Mouse (Mus musculus) right cerebral cortex, postnatal 4 days (tissue): ENCODE results near the gene Gpr25.
A peak's percentile ranks its signal among the peaks of the same experiment; 100 is the strongest.

Source experiments
- DNase-seq: peaks from one replicate; pipeline ENCODE4 v3.0.0-alpha.2; 2022

Gpr25 gene

DNA sequence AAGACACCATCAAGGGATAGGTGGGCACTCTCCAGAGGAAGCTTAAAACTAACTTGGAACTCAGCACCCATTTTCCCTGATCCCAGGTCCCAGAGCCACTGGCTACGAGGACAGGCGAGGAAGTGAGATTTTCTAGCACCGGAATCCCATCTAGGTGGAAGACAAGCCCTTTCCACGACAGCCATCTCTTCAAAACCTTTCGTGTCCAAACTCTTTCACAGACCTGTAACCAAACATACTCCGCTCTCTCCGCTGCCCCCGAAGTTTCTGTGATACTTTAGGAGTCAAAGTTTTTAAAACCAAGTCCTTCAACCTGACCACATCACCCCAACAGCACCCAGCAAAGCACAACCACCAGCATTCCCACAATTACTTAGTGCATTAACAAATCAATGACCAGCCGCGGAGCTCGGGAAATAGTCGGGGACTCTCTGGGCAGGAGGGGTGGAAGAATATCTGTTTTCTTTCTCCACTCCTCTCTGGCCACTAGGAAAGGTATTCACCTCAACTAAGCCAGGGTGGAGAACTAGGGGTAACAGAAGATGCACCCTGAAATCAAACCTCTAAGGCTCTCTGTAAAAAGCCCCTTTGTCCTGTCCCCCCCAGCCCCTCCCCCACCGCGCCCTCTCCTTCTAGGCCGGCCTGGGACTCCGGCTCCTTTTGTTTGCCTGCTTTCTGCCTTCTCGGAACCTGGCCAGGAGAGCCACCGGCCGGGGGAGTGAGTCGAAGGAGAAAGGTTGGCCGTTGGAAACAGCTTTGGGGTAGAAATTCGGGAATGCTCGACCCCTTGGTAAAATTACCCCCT, 27.5 kb downstream of the Gpr25 start:
- no peak for DNase-seq

DNA sequence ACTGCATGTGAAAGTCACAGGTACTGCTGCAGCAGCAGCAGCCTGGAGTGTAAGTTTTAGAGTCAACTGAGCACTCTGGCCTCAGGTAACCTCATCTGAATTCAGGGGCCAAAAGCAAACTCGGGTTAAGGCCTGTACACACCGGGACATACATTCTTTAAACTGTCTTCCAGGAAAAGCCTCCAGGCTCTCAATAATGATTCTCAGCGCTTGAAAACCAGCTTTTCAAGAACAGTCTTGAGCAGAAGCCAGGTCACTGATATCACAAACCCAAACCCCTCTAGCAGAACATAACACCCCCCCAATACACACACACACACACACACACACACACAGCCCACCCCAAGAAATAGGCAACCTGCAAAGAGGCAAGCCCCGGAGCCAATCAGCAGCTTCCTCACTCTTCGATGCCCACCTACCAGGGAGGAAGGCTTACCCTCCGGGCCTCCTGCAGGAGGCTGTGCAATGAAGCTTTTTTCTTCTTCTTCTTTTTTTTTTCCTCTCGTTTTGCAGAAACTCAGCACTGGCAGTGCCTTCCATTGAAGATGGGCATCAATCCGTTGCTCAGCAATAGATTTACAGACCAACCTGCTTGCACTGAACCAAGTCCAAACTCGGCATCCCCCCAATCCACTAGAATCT, 28.3 kb downstream of the Gpr25 start:
- DNase-seq = no peak

DNA sequence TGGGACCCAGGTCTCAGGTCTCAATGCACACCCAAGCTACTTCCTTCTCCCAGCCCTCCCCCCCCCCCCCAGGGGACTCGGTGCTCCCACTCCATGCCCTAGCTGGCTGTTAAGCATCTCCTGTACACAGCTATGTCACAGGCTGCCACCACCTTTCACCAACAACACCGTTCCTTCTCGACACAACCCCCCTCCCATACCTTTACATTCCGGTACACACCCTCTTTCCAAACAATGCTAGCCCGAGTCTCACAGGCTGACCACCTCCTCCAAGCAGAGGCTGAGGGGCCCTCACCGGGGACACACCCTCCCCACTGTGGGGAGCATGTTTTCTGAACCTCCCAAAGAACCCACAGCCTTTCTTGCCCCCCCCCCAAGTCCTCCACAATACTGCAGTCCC, 29.1 kb downstream of the Gpr25 start:
- DNase-seq = no peak

DNA sequence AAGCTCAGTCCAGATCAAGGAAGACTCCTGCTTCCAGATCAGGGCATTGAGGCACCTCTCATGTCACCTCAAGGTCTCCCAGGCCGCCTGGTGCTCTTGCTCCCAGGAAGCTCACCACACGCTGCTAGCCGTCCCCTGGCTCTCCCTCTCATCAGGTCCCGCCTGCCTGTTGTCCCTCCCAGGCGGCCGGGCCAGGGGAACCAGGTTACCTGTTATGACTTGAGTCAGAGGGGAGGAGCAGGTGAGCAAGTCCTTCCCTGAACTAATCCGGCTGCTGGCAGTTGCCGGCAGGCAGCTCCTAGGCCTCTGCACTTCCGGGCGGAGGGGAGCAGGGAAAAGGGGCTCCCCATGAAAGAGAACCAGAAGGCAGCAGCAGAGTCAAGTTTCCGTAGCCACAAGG, 30.5 kb downstream of the Gpr25 start:
- no peak for DNase-seq

DNA sequence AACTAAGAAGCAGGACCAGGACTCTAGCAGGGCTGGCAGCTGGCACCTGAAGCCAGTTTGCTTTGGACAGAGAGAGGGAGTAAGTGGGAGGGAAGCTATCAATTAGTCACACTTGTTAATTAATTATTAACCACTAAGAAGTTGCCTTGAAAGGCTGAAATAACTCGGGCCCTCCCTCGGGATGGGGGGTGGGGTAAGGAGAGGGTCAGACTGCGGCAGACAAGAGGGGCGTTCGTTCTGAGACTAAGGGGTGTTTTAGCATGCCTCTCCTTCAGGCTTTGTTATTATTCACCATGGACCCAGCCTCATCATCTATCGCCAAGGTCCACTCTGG, 31.7 kb downstream of the Gpr25 start:
- DNase-seq = no peak

DNA sequence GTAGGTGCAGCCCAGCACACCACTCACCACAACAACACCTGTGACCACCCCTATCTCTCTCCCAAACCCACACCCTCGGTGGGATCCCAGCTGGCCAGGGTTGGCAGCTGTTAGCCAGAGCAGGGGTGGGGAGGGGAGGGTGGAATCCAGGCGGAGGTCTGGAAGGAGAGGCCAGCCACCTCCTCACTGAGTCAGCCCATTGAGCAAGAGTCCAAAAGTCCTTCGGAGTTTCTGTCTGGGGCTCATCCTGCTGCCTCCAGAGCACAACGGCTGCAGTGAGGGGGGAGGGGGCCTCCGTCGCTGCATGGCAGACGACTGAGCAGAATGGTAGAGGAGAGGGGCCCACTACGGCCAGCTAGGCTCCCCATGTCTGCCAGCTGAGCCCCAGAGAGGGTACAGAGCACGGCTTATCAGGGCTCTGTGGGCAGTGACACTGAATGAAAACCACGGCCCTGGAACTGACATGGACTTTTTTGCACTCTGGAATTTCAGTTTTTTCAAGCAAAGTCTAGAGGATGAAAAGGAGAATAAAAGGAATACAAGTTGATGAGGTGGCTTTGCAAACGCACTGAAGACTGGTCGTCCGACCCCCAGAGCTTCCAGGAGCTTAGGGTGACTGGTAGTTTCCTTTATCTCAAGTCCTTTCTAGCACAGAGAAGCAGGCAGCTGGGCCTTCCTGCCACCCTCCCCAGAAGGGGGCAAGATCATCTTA, 32.2 kb downstream of the Gpr25 start:
- no peak for DNase-seq

DNA sequence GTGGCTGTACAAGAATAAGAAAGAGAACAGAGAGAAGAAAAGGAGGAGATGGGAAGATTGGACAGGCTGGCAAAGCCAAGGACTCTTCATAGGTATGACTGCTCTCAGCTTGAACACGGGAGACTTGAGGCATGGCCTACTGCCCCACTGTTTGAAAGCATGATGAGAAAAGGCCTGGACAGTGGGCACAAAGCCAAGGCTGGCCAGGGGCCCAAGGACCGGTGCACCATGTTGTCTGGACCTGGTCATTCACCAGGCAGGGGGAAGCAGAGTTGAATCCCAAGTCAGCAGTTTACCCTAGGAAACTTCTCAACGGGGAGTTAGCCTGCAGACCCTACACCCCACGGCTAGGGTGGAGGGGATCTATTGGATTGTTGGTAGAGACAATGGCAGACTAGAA, 32.8 kb downstream of the Gpr25 start:
- peak; percentile 40 for DNase-seq

DNA sequence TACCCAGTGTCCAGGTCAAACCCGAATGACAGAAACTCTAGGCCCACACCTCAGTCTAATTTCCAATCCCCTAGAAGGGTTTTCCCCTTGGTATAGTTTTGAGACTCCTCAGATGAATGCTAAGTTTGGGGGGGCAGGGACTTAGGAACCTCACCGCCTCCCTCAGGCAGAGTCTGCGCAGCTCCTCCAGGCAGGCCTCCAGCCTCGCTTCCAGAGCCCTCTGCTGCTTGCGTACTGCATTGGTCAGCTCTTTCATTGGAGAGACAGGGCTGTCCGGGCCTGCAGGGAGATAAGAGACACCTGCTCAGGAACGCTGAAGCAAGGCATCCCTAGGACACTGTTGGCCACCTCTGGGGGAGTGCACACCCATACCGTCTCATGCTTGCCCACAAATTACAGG, 34.0 kb downstream of the Gpr25 start:
- DNase-seq = no peak

DNA sequence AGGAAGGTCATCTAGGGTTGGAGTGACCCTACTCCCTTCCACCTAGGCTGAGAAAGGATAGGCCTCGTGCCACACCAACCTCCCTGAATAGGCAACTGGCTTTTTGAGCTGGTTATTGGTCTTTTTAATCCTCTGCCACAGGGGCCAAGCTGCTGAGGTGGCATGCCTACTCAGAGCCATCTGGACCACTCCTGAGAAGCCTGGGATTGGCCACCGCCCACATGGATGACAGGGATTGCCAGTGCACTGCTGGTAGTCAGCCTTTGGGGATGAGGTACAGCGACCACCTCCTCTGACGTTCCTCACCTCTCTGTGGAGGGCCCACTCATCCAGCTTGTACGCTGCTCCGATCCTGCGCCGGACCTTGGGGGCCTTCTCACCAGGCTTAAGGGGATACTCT, 34.8 kb downstream of the Gpr25 start:
- no peak for DNase-seq

DNA sequence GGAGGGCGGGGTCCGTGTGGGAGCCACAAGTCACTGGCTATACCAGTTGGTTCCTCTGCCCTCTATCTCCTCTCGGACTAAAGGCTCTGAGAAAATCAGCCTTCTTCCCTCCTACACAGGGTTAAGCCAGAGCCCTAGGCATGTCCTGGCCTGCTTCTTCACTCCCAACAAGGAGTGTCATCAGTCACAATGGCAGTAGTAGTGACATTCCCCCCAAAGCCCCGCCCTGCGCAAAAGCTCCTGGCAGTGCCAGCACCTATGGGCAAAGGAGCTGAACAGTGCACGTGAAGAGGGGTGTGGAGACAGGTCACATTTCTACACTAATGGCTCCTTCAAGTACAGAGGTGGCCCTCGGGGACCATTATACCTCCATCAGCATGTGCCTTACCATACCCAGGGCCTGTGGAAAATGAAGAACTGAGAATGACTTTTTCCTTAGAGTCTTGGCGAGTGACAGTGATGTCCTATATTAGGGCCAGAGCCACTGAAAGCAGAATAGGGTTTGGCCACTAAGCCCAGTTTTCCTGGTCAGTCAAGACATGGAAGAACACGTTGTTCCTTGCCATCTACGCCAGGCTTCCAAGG, 36.8 kb downstream of the Gpr25 start:
- DNase-seq = no peak

DNA sequence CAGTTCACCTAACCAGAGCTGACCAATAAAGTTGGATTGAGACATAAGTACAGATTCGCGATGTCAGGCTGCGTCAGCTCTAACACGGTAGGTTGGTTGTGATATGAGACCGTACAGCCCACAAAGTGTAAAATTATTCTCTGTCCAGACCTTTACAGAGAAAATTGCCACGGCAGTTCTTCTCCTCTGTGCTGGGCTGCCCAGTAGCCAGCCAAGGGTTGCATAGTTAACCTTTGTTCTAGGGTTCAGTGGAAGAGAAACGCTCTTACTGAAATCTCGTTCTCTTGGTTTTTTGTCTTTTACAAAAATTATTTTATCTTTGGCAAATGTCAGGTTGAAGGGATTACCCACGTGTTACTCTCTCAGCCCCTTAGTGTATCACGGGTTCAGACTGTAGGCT, 38.3 kb downstream of the Gpr25 start:
- DNase-seq = no peak

DNA sequence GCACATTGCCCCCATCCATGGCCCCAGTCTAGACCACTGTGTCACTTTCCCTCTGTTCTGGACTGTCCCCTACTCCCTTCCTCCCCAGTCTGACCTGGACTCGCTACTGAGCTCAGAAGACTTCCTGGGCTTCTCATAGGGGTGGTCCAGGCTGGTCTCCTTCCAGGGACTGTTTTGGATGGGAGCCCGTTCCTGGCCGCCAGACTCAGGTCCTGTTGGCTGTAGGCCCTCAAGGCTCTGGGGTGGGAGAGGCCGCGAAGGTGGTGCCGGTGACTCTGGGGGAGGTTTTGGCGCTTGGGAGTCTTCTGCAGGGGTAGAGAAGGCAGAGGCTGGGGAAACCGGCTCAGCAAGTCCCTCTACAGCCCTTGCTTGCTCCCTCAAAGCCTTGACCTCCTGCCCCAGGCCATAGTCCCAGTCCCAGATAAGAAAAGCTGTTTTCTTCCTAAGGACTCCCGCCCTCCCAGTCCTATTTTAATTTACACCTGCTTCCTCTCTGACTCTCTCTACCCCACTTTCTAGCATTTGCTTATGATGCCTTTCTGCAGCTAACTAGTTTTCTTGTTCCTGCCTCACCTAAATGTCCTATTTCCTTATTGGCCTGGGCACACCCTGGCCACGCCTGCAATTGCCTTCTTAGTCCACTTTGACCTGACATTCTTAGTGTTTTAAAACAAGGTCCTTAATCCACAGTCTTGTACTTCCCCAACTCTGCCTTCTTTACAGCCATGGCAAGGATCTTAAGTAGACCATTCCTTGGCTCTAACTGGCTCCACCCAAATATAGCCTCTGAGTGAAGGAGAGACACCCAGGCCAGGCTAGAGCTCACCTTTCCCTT, 40.4 kb downstream of the Gpr25 start:
- DNase-seq = no peak

DNA sequence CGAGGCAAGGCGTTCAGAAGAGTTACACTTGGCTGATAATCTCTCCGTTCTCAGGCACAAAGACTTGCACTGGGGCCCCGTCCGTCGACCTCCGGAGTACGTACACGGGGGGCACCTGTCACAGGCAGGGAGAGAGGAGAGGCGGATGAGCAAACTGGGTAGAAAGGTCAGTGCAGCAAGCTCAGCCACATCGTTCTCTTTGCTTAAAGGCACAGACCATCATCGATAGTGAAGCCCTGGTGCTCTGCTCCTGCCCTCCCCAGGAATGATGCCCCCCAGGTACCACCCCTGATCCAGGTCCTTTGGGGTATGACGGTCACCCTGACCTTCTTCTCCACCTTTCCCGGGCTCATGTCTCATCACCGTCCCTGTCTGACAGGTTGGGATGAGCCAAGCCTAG, 46.4 kb downstream of the Gpr25 start:
- DNase-seq = no peak

DNA sequence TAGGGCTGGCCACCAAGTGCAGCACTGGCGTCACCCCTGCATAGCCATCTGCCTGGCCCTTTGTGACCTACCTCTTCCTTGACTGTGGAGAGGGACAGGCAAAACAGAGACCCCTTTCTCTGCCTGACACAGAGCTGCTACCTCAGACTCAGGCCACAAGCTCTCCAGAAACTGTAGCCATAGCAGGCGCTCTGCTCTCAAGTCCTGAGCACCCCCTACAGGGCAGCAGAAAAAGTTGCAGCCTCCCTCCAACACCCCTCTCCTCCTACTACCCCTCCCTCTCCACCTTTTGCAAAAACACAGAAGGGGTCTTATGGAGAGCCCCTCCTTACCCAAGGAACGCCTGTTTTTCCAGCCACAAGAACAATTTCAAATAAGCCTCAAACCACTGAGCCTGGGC, 47.9 kb downstream of the Gpr25 start, which contains the start of gene Mroh3:
TSS of gene Mroh3 (minus strand) at position 26 of the 400 bp plus-strand sequence.
- peak; percentile 39 for DNase-seq
